Mouse (Mus musculus): ENCODE measurements at regions not wholly inside any gene's neighbourhood (a gene's known extent, or its start where the extent isn't known, plus 50 kb on each side); places are given as distances from the start of the nearest gene placed in this dataset.

GRCm38 (mm10) chr19:60113666-60114388, 112.7 kb downstream of the Fam204a start:
- no peak for TF ChIP-seq POLR2A (IDR thresholded peaks at IDR 0.05; ENCODE audit: insufficient read depth, low read length)
- TF ChIP-seq CTCF (IDR thresholded peaks at IDR 0.05; ENCODE audit: low read depth, low read length), result no peak
